Mouse (Mus musculus) kidney, adult 11 months (tissue): Measurements from ENCODE around the gene Aimp2.

ENCODE experiments used
- DNase-seq: peaks from one replicate; pipeline ENCODE4 v3.0.0; 2022

Gene Aimp2

DNA sequence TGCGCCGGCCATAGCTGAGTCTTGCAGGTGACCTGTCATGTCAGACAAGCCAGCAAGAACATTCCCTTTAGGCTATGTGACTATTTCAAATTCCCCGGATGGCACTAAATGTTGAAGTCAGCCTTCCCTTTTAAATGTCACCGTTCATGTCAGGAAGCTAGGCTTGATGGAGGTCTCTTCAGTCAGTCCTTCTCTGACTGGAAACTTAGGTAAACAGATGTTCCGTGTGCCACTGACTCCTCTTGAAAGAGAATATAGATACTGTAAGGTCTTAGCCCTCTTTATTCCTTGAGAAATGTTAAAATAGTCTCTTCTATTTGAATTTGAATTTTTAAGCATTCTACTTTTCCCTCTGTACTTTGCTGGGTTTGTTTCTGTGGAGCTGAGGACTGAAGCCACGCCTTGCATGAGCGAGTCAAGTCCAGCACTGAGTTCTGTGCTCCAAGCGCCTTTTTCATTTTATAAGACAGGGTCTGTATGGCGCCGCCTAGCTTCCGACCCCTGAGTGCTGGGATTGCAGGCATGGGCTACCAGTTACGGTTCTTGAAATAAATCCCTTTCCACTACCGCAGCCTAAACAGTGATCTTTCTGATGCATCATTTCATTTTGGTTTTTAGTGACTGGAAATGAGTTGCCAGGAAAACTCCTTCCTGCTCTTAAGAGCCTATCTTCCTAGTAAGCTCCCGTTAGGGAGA is 11.9 kb downstream of the Aimp2 start, which contains the start of gene Ankrd61:
TSS of gene Ankrd61 (minus strand) at position 51 of the 696 bp plus-strand sequence.
- no peak for DNase-seq

DNA sequence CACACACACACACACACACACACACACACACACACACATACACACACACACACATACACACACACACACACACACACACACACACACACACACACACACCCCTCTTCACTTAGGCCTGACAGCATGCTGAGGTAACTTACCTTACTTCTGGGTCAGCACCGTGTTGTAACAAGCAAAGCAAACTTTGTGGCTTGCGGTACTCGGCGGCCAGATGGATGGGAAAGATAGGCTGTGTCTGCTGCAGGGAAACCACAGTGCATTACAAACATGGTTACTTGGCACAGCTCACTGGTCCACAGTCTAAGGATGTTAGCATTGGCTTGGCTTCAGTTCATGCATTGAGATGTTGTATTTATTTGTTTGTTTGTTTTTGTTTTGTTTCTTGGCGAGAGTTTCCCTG is 16.3 kb downstream of the Aimp2 start:
- no peak for DNase-seq

DNA sequence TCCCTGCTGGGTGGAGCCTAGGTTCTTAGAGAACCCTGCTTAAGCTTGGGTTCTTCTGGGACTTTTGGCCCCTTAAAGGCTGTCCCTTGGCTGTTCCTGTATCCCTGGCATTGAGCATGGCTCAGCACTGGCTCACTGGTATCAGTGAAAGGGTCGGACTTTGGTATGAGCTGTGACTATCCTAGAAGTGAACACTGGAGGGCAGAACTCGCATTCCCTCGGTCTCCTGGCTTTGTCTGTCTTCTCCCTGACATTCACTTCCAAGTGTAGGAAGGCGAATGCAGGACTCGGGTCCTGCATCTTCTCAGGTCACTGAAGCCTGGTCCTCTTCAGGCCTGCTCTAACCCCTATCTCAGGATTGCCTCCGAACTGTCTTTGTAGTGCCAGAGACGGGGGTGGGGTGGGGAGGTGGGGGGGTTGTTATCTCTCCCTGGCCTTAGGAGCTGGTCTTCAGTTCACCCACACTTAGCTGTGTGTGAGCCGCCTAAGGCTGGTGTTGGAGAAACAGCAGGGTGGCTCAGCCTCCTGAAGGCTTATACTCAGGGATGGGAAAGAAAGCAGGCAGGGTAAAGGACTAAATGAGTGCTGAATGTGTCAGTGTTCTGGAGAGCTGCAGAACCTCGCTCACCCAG is 17.3 kb downstream of the Aimp2 start:
- no peak for DNase-seq

DNA sequence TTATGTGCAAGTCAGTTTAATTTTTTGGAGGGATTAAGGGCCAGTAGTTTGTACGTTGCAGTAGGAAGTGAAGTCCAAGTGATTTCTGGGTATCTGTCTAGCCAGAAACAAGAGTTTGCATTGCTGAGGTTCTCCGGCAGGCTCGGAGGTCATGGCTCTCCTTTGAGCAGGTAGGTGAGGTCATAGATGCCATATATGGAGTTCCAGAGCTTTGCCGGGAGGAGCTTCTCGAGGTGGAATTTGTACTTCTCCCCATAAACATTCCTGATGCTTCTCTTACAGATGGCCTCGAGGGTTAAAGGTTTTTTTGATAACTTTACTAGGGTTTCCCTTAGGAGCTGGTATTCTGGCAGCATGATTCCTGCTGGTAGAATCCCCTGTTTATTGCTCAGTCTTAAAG is 18.9 kb downstream of the Aimp2 start:
- no peak for DNase-seq

DNA sequence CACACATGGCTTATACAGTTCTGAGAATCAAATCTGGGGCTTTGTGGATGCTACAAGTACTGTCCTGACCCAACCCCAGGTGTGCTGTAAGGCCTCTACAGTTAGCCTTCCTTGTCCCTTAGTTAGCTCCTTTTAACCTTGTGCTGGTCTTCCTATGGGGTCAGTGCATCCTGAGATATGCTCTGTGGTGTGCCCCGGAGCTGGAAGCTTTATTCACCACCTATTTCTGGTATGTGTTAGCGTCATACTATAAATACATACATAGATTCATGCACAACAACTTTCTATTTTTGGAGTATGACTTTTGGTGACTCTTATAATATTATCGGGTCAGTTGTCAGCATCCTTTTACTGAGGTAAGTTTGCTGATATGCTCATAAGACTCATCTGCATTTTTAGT is 24.4 kb downstream of the Aimp2 start:
- no peak for DNase-seq

DNA sequence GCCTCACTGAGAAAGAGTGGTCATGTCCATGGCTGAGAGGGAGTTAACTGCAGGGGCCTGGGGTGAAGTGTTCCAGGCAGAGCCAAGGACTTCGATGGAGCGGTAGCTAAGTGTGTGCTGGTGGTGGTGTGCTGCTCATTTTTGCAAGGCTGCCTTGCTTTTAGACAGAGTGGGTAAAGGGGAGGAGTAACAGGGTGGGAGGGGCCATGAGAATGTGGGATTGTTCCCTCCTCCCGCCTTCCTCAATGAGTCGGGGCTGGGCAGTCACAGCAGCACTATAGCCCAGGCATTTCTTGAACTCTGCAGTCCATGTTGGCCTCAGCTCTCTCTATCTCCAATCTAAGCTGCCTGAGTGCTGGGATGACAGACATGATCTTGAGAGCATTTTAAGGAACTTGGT is 35.1 kb downstream of the Aimp2 start:
- no peak for DNase-seq

DNA sequence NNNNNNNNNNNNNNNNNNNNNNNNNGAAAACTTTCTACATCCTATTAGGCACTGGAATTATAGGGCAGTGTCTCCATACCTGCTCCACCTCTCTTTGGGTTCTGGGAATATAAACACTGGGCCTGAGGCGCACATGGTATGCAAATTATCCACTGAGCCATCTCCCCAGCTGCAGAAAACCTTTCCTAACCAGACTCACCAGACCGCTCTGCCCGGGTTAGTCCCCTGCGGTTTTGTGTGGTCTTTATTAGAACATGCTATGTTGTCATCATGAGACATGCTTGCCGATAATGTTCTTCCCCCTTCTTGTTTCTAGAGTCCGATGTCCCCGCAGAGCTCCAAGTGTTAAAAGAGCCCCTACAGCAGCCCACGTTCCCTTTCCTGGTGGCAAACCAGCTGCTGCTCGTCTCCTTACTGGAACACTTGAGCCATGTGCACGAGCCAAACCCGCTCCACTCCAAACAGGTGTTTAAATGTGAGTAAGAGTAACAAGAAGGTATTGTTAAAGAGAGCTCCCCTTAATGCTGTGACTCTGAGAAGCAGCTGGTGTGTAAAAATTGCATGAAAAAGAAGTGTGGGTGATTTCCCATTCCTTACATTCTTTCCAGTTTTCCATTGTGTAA is 38.0 kb downstream of the Aimp2 start:
- no peak for DNase-seq
